Mouse (Mus musculus) erythroblast, adult 5-6 weeks (primary cell): ENCODE results near the gene Hivep2. TPM values are rescaled to one million over a fixed set of nuclear protein-coding genes. Genes with fewer than 3 reads are reported as not detected.

Source experiments
- ATAC-seq: replicated peaks from 2 replicates; pipeline ENCODE4 v1.8.0; 2016; ENCODE audit warnings: moderate number of reproducible peaks, mild to moderate bottlenecking, moderate TSS enrichment, inconsistent platforms; ENCODE audit not compliant: poor library complexity, low FRiP score, severe bottlenecking
- total RNA-seq, 2 experiments: library from RNA; stranded (forward) in 1 of 2; stranded (reverse) in 1 of 2; fragments of 150-400 nt in 1 of 2; fragments of 200-764, 138-1000 nt in 1 of 2; gene quantifications; 2 replicates each; pipeline versions ENCODE4 v1.2.3 to v1.2.4; 2015 to 2017; ENCODE audit warnings: low replicate concordance in 2 of 2

Hivep2 gene
- total RNA-seq, 2 experiments from 2014 or later: 0.51 TPM; not detected in 1

DNA sequence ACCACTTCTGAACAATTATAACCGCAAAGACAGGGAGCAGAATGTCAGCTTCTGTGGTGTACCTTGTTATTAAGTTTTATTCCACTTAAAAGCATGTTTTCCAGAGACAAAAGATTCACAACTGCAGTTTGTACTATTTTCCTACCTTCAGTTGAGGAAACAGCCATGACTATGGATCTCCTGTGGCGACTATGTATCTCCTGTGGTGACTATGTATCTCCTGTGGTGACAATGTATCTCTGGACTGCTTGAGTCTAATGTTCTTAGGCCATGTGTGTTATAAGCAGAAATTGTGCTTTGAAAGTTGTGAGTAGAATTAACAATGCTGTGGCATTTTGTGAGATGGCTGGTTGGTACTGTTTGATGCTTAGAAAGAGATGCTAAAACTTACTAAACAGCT lies 51.5 kb downstream of the Hivep2 start:
- no peak for ATAC-seq

DNA sequence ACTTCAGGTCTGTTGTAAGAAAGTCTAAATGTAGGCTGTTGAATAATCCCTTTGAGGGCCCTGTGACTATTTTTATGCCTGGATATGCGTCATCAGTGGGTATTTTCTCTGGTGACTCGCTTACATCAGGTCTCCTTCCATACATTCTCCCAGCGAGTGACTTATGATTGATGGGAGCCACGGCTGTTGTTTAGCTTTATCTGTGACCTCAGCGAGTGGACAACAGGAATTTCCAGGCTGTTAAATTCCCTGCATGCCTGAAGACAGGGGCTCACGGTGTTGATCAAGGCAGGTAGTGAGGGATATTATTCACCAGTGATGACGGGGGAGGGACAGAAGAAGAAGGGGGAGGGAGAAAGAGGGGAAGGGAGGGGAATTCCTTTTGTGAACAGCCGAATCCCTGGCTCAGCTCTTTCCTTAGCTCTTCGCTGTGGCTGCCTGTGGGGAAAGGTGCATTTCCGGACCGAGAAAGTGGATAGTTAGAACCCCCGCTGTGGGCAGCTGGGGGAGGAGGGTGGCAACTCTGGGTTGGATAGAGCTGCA lies 52.0 kb downstream of the Hivep2 start:
- ATAC-seq: no peak

DNA sequence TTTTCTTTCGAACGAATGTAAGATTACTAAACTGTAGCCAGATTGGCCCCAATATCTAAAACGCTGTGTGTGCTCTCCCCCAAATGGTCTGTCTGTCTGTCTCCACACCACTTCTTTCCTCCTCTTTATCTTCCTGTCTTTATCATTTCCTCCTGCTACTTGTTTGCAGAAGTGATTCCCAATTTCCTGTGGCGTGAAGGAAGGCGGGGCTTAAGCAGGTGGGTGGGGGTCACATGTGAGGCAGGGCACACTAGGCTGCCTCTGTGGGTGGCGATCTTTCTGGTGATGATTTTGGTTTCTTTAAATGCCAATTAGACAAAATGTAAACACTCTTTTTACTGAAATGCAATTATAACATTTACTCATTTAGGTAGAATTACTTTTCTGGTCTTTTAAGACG lies 52.8 kb downstream of the Hivep2 start:
- ATAC-seq: no peak

DNA sequence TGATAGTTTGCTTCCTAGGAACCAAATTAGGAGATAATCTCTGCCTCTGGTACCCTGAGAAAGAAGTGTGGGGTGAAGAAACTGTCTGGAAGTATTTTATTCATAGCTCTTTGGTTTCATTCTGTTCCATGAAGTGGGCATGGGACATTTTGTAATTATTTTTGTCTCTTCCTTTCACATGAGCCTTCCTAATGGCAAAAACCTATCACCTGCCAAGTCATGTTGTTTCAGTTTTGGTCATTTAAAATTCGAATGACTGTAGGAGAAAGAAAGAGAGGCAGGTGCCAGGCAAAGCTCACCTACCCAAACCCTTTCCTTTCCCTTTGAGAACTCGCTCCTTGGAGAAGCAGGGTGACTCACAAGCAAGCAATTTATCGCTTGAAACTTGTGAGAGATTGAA lies 53.3 kb downstream of the Hivep2 start:
- no peak for ATAC-seq

DNA sequence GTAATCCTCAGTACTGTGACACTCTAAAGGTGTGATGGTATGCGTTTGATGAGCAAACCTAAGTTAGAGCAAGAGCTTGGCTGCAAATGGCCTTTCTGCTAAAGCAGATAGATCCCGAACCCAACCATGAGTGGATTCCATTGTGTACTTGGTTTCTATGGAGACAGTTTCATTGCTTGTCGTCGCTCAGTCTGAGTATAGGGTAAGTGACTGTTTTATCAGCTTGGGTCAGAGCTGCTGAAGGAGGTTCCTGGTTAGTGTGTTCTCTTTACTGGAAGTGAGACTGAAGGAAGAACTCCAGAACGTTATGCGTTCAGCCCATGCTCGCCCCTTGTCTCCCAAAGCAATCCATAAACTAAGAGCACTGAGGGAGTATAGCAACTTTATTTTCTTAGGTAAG lies 54.4 kb downstream of the Hivep2 start:
- ATAC-seq: no peak

- no peak for ATAC-seq
These were observed 59.1 kb downstream of the Hivep2 start for GRCm38 (mm10) chr10:14024971-14025370.

DNA sequence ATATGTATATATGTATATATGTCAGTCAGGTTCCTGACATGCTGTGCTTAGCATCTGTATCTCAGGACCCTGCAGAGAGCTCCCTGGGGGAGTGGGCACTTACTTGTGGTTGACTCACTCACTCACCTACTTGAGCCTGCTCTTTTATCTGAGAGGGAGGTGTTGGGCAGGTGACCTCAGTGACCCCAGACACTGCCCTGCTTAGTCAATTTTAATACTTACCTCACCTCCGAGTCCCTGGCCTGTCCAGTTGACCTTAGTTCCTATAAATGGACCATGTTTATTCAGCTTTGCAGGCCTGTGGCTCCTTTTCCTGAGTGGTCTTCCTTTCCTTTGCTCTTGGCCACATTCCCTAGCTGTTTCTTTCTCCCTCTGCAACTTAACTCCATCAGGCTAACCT lies 61.9 kb downstream of the Hivep2 start:
- no peak for ATAC-seq

- ATAC-seq: no peak
These were observed 63.1 kb downstream of the Hivep2 start for GRCm38 (mm10) chr10:14028956-14029355.

- ATAC-seq: no peak
These were observed 64.7 kb downstream of the Hivep2 start for GRCm38 (mm10) chr10:14030458-14031035.

- ATAC-seq: no peak
These were observed 66.7 kb downstream of the Hivep2 start for GRCm38 (mm10) chr10:14032532-14032931.

DNA sequence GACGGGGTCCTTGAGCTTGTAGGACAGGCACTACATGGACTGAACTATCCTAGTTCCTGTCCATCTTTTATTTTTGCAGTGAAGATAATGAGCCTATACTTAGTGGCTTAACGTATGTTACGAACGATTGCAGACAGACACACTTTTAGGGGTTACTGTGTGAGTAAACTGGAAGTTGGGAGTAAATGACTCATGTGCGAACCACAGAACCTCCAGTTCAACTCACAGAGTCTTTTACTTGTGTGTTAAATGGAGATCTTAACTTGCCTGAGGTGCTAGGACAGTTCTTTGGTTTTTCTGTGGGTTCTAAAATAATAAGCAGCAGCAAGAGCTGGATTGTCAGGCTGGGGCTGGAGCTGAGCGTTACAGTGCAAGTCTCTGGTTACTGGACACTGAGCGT lies 68.2 kb downstream of the Hivep2 start:
- ATAC-seq: no peak

DNA sequence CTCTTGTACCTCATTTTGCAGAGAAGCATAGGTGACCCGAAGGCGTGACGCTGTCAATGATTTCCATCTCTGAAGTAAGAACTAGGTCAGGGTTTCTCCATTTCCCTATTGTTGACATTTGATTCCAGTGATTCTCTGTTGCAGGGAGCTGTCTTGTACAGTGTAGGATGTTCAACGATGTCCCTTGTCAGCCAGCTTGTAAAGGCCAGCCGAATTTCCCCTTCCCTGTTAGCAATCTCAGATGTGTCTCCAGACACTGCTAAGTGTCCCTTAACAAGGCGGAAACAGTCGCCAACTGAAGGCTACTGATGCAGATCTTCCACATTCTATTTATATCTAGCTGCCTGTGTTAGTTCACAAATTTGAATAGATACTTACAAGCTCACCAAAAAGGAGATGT lies 68.9 kb downstream of the Hivep2 start:
- no peak for ATAC-seq

DNA sequence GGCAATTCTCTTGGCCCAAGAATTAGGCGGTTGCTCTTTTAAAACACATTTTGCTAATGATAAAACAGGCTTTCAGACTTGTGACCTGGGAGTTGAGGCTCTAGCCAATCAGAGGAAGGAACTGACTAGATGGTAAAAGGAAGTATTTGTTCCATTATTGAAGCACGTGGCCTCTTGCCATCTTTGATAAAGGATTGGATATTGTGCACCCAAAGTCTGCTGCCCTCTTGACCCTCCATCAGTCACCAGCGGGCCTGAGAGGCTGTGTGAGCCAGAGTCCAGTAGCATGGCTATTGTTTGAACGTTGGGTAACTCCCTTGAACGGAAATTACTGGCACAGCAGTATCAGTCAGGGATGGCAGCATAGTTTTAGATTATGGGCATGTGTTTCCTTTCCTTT lies 69.7 kb downstream of the Hivep2 start:
- no peak for ATAC-seq

DNA sequence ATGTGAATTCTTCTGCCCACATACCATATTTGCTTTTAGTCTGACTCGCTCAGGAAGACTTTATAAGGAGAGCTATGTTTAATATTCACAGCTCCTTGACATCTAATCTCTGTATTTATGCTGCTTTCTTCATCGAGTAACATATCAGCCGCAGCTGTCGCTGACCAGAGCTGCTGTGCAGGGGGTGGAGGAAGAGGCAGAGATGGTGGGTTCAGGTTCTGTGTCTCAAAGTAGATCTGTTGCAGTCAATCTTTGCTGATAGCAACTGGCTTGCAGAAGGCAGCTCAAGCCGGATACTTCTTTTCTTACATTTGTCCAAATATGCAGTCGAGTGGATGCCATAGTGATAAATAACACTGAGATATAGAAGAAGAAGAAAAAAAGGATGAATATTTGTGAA lies 70.6 kb downstream of the Hivep2 start:
- ATAC-seq: no peak

GRCm38 (mm10) chr10:14037977-14038489 lies 72.2 kb downstream of the Hivep2 start:
- no peak for ATAC-seq

GRCm38 (mm10) chr10:14040716-14041470 lies 75.0 kb downstream of the Hivep2 start:
- ATAC-seq: no peak

DNA sequence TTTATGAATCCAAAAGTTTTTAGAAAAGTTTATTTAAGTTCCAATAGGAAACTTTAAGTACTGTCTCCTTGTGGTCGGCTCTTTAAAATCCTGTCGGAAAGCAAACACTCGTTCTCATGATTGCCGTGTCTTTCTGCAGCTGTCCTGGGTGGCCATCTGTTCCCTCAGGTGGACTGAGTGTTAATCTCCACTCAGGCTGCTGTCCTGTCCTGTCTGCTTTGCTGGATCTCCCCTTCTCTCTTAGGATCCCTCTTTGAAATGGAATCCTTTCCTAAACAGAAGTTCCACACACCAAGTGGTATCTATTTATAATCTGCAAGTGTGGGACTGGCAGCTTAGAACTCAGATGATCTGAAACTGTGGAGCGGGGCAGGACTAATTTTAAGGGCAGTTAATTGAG lies 75.7 kb downstream of the Hivep2 start:
- no peak for ATAC-seq

DNA sequence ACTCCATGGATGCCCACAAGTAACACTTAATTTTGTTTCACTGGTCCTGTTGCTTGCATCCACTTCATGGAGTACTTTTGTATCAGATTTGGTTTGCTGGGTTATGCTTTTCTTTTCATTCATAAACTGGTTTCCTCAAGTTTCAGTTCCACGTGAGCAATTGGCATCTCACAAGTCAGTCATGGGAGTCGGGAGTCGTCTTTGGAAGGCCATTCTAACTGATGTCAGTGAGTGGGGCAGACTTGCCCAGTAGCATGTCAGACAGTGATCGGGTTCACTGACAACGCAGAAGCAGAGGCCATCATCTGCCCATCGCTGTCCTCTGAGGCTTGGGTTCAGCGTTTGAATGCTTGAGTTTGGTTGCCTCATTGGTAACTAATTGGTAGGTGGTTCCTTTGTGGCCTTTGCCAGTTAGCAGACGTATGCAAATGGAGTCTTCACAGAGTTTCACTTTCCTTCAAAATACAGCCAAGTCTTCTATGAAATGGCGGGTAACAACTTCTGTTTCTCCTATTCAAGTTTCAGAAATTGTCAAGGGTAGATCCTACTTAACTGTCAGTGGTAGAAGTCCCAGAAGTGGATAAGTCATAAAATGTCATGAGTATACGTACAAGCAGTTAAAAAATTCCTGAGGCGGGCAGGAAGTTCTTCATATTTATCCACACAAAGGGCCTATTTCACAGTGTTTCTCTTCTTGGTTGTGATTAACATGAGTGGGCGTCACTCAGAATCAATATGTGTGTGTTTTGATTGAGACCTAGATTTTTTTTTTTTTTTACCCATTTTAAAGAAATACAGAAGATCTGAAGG lies 76.9 kb downstream of the Hivep2 start:
- ATAC-seq: no peak

DNA sequence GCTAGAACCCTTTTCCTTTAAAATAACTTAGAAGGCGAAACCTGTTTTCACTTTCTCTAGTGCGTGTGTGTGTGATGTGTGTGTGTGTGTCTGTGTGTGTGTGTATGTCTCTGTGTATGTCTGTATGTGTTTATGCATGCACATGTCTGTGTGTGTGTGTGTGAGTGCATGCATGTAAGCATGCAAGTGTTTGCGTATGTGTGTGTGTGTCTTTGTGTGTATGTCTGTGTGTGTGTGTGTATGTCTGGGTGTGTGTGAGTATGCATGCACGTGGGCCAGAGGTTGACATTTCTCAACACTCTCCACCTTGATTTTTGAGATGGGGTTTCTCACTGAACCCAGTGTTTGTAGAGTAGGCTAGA lies 77.5 kb downstream of the Hivep2 start:
- ATAC-seq: no peak

DNA sequence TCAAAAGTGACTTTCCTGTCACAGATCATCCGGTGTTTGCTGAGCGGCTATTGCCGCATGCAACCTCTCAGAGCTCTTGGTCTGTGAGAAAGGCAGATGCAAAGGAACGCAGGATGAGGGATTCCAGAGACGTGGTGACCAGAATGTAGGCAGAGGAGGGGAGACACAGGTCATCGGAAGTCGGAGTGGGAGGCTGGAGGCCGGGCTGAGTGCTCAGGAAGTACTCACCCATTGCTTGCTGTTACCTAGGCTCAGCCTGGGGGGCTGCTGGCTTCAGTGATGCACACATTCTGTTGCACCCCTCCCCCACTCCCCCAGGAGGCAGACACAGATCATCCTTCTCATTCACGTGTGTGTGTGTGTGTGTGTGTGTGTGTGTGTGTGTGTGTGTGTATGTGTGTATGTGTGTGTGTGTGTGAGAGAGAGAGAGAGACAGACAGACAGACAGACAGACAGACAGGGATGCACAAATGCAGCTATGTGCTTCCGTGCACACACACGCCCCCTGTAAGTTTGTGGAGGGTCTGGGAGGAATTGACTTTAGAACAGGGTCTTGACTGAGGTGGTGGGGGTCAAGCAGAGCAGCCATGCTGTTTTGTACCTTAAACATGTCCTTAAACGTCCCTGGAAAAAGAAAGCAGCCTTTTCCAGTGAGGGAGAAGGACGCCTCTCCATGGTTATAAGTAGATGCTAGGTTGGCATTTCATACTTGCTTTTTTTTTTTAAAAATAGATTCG lies 78.3 kb downstream of the Hivep2 start:
- ATAC-seq: no peak
